Mouse (Mus musculus): ENCODE data around the gene Ergic2. TPM values are rescaled to one million over a fixed set of nuclear protein-coding genes. Genes with fewer than 3 reads are reported as not detected.
A peak's percentile ranks its signal among the peaks of the same experiment; 100 is the strongest.

Gene Ergic2
- total RNA-seq (2021): 10 to 100 TPM; 56.0 to 69.1 TPM
- long read RNA-seq, experiment 1, full-length matches to known transcripts: 133 of 146 reads
- long read RNA-seq, experiment 1, partial matches to known transcripts: 2 of 146 reads
- long read RNA-seq, experiment 1, other reads (novel, unspliced or antisense): 11 of 146 reads
- long read RNA-seq, experiment 2, full-length matches to known transcripts: 116 of 130 reads
- long read RNA-seq, experiment 2, partial matches to known transcripts: 1 of 130 reads
- long read RNA-seq, experiment 2, other reads (novel, unspliced or antisense): 13 of 130 reads

DNA sequence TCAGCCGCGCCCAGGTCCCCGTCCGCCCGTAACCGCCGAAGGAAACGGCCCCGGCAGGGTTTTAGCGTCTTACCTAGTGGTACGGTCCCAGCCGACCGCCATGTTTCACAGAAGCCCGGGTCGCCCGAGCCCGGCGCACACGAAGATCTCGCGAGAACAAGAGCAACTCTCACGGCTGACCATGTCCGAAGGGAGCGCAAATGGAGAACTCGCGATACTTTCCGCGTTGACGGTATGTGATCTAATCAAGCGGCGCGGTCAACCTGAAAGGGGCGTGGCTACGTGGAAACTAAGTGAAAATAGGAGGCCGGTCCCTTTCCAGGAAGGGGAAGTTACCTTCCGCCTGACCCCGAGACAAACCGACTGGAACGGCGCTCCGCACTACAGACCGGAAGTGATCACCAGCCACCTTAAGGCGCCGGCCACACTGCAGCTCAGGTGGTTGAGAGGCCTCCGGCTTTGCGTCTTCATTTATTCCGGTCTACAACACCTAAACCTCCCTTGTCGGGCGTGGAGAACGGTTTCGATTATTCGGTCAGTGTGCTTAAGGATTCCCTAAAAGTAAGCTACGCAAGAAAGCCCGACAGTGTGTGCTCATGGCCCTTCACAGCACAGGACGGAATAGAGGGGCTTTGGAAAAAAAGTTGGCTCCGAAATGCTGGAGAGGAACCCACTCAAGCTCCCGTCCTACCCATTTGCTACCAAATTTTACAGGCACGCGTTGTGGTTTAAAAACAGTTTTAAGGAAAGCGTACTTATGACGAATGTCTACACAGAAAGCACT, at the start of gene Ergic2:
Ergic2 (minus strand) TSS at position 478 of the 784 bp plus-strand sequence.
- peak; percentile 99 for DNase-seq (ENCODE audit: low spot score)

DNA sequence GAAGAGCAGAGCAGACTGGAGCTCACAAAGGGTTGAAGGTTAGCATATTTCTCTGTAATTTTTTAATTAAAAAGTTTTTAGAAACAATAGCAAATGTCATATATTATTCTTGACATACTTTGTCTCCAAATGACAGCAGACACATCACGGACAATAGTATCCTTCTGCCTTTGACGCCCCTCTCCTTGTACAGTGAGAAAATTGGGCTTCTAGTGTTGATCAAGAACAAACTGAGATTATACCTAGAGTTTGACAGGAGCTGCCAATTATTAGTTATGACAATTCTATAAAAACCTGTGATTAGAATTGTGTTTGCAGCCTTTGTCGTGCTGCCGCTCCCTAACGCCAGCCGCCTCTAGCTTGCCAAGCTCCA, 48.5 kb upstream of the Ergic2 start:
- no peak for DNase-seq (ENCODE audit: low spot score)

DNA sequence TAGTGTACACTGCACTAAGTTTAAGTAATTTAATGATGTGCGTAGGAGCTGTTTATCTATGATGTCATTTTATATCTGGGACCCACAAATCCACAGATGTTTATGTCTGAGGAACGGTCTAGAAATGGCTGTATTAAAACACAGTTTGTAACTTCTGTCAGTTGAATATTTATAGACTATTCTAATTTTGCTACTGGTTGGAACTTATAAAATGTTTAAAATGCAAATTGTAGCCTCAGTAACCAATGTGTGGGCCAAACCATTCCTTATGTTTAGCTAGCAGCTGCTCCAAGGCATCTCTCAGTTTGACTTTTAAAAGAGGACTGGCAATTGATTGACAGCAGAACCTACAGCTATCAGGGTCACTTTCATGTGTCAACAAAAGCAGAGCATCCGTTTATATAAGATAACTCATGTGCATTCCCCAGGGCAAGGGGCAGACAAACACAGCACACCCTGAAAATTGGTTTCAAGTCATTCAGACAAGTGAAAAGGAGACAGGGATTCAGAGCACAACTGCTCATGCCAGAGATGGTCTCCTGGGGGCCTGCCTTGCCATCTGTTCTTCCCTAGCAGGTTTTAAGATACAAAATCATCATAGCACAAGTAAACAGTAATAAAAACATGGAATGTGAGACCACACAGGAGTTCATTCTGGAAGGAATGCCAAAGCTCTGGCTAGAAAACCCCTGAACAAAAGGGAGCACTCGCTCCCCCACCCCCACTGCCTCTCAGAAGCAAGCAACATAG, 48.0 kb upstream of the Ergic2 start:
- no peak for DNase-seq (ENCODE audit: low spot score)

DNA sequence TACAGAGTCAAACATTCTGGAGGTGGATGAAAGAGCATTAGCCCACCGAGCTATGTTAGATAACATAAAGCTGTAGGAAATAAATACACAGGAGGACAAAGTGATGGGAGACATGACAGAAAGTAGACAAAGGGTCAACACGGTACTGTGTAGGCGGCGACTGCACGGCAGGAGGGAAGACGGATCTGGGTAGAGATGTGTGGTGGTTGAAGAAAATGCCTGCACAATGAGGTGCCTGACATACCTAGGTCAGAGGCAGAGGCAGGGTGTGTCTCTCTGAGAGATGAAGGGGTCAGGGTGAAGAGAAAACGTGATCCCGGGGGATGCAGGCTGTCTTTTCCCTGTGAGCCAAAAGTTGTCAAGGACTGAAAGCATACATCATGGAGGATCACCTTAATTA, 46.9 kb upstream of the Ergic2 start:
- no peak for DNase-seq (ENCODE audit: low spot score)

DNA sequence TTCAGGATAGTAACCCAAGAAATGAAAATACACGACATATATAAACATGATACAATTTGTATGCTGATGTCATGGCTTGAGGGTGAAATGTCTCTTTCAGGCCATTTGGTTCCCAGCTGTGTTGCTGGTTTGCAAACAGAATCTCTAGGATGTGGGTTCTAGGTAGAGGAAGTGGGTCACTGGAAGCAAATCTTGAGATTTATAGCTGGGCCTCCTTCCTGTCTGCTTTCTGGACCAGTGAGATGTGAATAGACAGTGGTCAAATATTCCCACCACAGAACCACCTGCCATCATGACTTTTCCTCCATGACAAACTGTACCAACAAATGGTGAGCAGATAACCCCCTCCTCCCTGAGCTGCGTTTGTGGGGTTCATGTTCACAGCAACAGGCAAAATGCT, 45.6 kb upstream of the Ergic2 start:
- no peak for DNase-seq (ENCODE audit: low spot score)

DNA sequence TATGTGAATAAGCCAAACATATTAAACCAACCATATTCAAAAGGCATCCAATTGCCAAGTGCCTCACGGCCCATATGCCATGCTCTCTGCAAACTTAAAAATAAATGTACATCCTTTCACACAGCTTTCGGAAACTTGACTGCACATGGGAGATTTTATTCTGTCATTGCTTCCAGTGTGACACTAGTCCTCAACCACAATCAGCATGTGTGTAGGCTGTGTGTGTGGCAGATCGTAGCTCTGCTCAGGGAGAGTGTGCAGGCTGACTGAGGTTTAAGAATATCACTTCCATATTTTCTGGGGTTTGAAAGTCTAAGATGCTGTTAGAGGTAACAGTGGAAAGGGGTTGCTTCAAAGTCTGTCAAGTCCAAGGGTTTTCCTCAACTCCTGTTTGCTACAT, 43.9 kb upstream of the Ergic2 start:
- no peak for DNase-seq (ENCODE audit: low spot score)

DNA sequence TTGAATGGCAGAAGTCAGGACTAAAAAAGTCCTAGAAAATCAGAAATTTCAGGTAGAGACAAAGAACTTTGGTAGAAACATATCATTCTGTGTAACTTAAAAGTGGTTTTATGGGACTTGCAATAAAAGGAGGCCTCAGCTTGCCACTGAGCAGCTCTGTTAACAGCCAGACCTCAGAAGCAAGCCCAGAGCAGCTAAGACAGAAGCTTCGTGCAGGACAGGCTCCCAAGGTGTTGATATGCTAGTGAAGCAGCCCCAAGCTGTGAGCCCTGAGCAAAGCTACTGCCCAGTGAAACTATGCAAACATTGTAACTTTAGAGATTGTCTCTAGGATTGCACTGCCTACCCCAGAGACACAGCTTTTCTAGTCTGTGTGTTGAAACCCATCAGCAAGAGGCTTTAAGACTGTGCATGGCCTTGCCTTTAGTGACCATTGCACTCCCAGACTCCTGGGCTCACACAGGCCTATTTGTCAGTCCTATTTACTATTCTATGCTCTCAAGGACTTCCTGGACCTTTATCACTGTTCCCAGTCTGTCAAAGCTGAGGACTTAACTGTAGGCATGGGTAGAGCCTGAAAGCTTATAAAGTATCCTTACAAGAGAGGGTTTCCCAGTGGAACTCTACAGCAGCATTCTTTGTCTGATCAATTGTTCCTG, 43.4 kb upstream of the Ergic2 start:
- DNase-seq (ENCODE audit: low spot score): no peak

DNA sequence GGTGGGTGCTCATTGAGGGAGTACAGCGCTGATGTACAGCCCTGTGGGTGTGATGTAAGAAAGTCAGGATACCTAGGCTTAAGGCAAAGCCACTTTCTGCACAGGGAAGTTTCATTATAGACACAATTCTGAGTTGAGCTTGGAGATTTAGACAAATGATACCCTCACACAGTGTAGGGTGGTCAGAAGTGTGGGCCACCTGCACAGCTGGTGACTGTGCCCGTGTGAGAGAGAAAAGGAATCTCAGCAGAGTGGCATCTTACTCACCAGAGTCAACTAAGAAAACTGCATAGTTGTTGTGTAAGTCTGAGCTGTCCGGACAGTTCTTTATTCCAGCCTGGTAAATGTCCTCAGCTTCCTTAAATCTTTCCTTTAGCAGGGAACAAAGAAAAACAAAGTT, 37.0 kb upstream of the Ergic2 start:
- no peak for DNase-seq (ENCODE audit: low spot score)

DNA sequence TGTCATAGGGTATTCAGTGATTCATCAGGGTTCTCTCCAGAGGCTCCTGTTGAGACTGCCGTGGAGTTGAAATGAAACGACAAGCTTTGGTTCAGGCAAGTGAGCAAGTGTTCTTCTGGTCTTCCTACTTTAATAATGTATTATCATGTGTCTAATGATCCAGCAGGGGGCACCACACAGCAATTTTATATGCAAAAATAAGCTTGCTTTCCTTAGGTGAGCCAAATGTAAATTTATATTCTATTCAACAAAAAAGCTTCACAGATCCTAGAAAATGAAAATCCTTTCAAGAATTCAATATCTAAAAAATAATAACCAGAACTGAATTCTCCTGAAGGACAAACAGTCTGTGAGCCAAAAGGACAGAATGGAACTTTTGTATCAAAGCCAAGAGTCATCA, 36.5 kb upstream of the Ergic2 start:
- DNase-seq (ENCODE audit: low spot score): peak; percentile 41

DNA sequence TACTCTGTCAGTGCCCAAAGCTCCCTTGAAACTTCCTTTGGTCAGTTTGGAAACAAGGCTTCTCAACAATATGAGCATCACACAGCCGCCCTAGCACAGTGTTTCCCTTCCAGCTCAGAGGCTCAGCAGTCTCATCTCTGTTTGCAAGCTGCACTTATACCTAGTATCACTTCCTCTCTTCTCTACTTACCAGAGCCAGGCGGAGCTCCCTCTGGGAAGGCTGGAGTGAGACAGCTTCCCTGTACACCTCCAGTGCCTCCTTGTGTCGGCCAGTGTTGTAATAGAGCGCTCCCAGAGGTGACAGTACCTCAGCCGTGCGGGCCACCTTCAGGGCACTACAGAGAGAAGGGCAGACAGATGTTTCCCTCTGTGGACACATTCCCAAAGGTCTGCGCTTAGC, 34.4 kb upstream of the Ergic2 start:
- DNase-seq (ENCODE audit: low spot score): no peak

DNA sequence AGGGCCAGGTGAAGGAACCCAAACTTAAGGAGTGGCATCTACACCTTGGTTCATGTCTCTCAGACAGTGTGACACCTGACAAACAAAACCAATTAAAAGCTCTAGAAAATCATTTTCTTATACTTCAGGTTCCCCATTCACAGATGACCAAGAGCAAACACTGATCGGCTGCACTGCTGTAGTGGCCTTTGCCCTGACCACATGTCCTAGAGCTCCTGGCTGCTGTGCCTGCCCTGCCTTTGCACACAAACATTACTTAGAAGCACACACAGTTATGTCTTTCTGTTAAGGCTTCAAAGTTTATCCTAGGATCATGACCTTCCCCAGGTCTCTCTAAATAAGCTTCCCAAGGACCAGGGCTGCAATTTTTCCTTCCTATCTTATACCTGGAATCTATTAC, 32.7 kb upstream of the Ergic2 start:
- DNase-seq (ENCODE audit: low spot score): no peak

DNA sequence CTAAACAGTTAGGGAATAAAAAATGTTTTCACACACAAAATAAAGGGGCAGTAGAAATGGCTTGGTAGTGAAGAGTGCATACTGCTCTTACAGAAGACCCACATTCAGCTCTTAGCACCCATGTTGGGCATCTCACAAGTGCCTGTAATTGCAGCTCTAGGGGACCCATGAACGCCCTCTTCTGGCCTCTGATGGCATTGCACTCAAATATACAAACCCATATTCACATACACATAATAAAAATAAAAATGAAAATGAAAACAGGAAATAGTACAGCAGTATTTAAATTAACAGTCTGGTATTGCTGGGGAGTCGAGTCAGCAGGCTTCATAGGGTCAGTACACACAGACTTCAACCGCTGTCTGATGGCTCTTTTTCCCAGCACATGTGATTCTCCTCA, 30.1 kb upstream of the Ergic2 start:
- DNase-seq (ENCODE audit: low spot score): no peak

DNA sequence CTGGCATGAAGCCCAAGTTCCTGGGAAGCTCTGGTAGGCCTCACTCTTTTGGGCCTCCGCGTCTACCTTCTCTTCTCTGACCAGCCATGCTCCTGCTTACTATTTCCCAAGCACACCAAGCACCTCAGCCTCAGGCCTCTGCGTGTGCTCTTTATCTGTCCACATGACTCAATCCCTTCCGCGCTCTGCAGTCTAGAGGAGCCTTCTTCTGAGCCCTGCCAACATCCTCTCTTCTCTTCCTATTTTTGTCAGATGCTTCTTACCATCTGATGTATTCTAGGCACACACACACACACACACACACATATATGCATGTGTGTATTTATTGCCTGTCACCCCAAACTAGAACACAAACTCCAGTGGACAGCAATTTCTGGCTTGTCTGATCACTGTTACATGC, 29.5 kb upstream of the Ergic2 start:
- DNase-seq (ENCODE audit: low spot score): no peak

DNA sequence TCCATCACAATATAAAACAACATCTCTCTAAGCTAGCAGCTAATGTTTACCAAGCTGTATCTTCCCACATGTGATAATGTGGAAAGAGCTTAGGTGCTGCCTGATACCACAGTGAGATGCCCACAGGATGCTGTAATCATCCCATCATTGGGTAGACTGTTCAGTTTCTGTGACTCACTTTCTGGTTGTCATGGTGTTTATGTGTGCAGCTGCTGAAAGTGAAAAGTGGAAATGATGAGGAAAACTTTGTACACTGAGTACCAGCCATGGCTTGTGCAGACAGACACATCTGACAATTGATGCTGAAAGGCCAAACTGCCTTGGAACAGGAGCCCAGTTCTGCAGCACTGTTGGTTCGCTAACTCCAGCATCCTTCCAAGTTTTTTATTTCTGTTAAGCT, 27.1 kb upstream of the Ergic2 start:
- DNase-seq (ENCODE audit: low spot score): no peak

DNA sequence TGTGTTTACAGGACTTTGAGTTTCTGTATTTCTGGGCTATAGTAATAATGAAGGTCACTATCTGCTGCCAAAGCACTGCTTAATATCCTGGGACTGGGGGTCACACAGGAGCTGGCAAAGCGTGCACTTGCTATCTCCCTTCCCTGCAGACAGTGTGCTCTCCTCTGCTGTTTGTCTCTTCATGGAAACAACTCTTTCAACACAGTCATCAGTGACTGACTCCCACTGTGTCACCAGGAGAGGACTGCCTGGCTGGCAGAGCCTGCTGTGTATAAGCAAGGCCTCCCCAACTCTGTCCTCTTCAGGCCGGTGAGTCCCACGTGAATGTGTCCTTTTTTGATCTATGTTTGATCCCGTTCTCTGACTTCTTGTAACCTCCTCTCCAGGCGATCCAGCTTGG, 25.3 kb upstream of the Ergic2 start:
- no peak for DNase-seq (ENCODE audit: low spot score)

DNA sequence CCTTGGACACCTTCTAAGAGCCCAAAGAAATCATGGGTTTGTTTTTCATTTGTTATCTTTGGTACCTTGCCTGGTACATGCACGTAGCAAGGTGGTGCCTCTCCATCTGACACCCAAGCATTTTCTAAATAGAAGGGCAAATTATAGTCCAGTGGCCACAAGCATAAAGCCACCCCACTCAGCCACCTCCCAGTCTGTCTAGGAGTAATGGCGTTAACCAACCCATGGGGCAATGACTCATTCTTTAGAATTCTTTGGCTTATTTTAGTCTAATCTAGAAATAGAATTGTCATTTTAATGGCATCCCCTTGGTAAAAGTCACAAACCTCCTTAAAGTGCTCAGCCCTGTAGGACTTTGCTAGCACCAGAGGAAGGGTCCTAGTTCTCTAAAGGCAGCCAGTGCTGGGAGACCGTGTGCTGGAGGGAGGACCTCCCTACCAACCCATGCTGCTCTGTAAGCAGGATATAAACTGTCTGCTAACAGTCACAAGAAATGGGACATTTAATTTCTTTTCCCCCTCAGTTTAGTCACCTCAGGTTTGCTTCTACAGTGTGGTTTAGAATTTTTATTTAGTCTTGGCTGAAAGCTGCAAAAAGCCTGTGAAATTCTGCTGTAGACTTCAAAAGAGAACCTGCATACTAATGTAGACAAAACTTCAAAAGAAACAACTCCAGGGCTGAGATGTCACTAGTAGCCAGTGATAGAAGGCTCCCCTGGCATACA, 22.1 kb upstream of the Ergic2 start:
- no peak for DNase-seq (ENCODE audit: low spot score)

DNA sequence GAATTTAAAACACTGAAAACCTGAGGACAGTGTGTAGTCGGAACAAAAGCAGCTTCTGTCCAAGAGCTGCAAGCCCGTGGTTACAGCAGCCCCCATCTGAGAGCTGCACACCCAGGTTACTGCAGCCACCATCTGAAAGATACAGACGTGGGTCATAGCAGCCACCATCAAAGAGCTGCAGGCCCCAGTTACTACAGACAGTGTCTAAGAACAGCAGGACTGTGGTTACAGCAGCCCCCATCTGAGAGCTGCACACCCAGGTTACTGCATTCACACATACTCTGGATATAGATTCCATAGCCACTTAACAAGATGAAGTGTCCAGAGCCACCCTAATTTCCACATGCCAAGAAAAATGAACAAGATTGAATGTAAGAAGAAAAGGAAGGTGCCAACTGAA, 15.4 kb upstream of the Ergic2 start:
- DNase-seq (ENCODE audit: low spot score): no peak

DNA sequence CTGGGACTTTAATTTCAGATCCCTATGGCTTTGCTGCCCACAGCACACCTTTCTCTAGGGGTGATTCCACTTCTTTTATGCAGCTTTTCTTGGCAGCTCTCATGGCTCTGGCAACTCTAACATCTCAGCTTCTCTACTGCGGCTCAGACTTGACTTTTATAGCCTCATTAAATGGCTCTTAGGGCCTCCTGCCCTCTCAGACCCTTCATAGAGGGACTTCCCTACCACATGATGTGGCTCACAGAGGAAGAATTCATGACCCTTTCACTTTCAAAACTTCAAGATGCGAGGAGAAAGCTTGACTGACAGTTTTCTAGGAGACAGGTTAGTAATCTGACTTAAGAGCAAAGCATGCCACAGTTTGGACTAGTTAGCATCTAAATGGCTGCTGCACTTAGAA, 10.5 kb upstream of the Ergic2 start:
- no peak for DNase-seq (ENCODE audit: low spot score)

DNA sequence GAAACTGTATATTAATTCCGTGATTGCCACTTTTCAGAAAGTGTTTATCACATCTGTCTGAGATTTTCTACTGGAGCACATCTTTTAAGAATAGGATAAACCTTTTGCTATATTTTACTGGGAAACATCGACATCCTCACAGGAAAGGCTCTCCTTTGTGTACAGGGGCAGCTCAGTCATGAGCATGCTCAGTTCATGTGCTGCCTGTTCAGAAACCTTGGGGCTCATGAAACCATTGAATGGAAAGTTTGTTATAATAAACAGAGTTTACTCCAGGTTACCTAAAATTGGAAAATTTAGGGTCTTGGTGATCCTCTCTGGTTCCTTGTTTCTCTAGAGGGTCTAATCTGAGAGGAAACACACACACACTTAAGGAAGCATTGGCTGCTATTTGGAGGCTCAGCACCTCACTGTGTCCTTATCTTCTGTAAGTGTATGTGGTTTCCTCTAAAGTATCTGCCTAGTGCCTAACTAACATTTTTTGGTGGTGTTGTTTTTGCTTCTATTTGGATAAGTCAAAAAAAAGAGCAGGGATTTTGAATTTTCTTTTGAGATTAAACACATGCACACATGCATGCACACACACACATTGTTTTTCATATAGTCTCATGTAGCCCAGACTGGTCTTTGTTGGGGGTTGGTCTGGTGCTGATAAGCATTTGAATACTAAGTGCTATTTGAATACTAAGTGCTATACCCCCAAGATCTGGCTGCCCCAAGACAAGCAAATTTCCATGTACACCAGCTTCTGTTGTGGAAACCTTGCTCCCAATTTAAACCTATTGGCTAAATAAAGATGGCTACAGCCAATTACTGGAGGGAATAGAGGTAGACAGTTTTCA, 6.3 kb upstream of the Ergic2 start:
- DNase-seq (ENCODE audit: low spot score): no peak

DNA sequence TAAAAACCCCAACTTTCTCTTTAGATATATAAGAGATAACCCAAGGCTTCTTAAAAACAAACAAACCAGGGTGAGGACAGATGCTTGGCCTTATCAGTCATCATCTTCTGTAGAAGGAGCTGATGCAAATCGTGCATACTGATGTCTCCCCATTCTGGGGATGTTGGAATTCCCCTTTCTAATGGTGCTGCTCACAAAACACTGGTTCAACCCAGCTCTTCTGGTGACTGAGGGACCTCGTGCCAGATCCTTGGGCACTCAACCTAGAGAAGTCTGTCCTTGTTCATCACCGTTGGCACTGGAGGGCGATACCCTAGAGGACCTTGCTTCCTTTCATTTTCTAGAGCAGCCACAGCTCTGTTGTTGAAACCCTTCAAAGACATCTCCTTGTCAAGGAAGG, 4.6 kb upstream of the Ergic2 start:
- DNase-seq (ENCODE audit: low spot score): no peak
